Mouse (Mus musculus): ENCODE results near the gene Gm9945.

- TF ChIP-seq CTCF (conservative IDR thresholded peaks at IDR 0.05 in 1 of 2, IDR thresholded peaks at IDR 0.05 in 1 of 2; ENCODE audit: low read depth in 2 of 2, low read length in 2 of 2) (no peak), ZMIZ1 (IDR thresholded peaks at IDR 0.05; ENCODE audit: low read depth, low read length) (no peak), MAX (IDR thresholded peaks at IDR 0.05; ENCODE audit: low read length) (no peak), ZKSCAN1 (IDR thresholded peaks at IDR 0.05; ENCODE audit: borderline replicate concordance, low read depth, low read length) (no peak), USF1 (IDR thresholded peaks at IDR 0.05; ENCODE audit: low read depth, low read length) (no peak), GABPA (IDR thresholded peaks at IDR 0.05; ENCODE audit: insufficient replicate concordance, low read depth, low read length) (no peak), E2F4 (IDR thresholded peaks at IDR 0.05; ENCODE audit: insufficient replicate concordance, low read depth, low read length) (no peak), SMC3 (IDR thresholded peaks at IDR 0.05; ENCODE audit: low read depth, low read length) (no peak), POLR2A (IDR thresholded peaks at IDR 0.05; ENCODE audit: low read depth, low read length) (no peak), HCFC1 (IDR thresholded peaks at IDR 0.05; ENCODE audit: low read depth, low read length) (no peak), UBTF (IDR thresholded peaks at IDR 0.05; ENCODE audit: low read depth, low read length) (no peak)
Measured at GRCm38 (mm10) chr11:53456474-53457371, 23.2 kb upstream of the Gm9945 start, which contains the start of the genes Gm10447 and Shroom1.

Data from CH12.LX (cell line).